Mouse (Mus musculus) adrenal gland, postnatal 25 days (tissue): Measurements from ENCODE around the gene Plcb2. TPM values are rescaled to one million over a fixed set of nuclear protein-coding genes. Genes with fewer than 3 reads are reported as not detected.
A peak's percentile ranks its signal among the peaks of the same experiment; 100 is the strongest.

Source experiments
- DNase-seq: peaks from one replicate; pipeline ENCODE4 v3.0.0; 2021; ENCODE audit warnings: mixed read lengths
- long read RNA-seq: library from polyadenylated mRNA; stranded (forward); transcript quantifications from one replicate; pipeline ENCODE4 v2.0.0, GENCODE M21; 2021
- total RNA-seq: library from RNA; stranded (reverse); gene quantifications from 2 replicates; pipeline ENCODE4 v1.2.3, GENCODE M21; 2021

Plcb2 gene
- total RNA-seq: 0.76 and 2.1 TPM in 2 replicates
- long read RNA-seq: 0 reads

- no peak for DNase-seq
Observed at GRCm38 (mm10) chr2:118728337-118728736, at the start of gene Plcb2. Gene Plcb2, minus strand, starts transcription at chr2:118728438.

- DNase-seq: no peak
Observed at GRCm38 (mm10) chr2:118776295-118776694, 48.1 kb upstream of the Plcb2 start.

- DNase-seq: no peak
Observed at GRCm38 (mm10) chr2:118775846-118776245, 47.6 kb upstream of the Plcb2 start.

DNA sequence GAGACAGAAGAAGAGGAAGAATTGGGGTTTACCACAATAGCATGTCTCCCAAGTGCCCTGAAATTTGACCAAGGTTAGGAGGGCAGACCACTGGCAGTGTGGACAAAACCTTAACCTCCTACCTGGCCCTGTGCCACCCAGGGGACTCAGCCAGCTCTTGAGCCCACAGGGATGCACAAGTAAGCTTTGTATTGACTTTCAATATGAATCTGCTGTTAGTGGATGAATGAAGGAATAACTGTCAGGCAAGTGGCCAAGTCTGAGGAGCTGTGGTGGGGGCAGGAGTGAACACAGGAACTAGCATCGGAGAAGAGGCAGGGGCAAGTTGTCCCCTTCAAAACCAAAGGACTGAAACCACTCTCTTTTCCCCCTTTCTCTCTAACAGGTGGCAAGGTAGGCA is 47.2 kb upstream of the Plcb2 start:
- no peak for DNase-seq

DNA sequence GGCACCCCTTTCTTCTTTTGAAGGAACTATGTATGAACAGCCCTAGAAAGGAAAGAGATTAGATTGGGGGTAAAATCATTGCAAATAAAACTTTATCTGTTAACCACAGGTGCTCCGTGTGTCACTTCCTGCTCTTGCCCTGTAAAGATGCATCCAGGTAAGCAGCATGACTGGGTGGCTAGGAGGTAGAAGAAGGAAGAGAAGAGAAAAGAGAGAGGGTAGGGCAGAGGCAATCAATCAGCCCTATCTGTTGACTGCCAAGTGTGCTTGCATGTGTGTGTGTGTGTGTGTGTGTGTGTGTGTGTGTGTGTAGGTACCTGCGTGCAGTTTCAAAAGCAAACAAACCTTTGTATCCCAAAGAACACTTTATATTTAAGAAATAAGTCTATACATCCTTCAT is 46.3 kb upstream of the Plcb2 start:
- no peak for DNase-seq

DNA sequence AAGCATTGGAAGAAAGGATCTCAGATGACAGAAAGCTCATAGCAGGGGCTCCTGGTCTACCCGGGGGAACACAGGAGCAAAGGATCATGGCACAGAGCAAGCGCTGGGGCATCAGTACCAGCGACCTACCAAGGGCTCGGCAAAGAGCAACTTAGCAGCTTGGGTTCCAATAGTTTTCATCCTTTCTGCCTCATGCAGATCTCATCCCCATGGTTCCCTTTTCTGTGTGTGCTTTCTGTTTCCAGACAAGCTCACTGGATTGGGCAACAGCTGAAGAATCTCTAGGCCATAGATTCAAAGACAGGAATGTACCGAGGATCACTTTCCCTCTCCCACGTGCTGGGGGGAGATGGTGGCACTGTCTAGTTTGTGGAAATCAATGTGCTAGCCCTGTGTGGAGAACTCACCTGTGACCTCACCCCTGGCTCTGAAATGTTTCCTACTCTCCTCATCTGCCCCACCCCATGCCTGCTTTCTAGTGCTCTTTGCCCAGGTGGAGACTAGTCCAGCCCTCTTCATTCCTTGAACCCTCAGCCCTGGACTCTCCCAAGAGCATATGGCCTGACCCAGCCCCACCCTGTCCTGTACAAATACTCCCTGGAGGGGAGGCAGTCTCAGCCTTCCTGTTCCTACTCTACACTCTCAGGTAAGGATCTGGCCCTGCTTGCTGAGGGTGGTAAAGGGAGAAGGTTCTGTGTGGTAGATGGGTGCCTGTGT is 44.1 kb upstream of the Plcb2 start, which contains the start of gene Phgr1:
TSS of gene Phgr1 (plus strand) at position 612 of the 717 bp plus-strand sequence.
- no peak for DNase-seq

DNA sequence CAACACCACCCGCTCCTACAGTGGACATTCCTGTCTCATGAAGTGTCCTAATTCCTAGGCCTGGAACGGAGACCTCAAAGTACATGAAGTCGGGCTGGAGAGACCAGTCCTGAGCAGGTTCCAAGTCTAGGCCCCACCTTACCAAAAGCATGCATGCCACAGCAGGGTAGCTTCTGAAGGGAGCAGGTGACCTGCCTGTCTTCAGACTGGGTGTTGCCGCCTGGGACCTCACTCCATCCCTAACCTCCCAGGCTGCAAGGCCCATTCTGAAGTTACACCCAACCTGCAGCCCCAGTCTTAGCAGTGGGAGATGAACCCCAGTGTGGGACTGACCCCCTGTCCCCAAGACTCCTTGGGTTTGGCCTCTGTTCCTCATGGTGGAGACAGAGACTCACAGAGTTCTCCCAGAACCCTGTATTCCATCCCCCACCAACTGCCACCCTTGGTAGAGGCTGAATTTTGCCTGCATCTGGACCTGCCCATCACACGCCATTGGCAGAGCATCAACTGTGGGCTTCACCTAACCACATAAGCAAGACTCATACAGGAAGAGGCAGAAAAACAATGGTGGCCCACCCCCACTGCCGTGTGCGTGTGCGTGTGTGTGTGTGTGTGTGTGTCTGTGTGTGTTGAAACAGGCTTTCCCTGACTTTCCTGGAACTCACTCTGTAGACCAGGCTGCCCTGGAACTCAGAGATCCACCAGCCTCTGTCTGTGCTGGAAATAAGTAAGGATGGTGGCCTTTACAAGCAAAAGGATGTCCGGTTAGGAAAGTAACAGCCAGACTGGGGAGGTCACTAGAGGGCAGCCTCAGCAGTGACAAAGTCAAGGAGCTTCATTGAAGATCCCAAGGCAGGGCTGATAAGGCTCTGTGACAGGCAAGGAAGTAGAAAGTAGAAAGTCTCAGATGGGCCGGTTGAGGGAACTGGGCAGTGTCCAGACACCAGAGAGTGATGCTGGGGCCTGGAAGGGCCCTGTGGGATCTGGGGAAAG is 38.1 kb upstream of the Plcb2 start:
- no peak for DNase-seq

DNA sequence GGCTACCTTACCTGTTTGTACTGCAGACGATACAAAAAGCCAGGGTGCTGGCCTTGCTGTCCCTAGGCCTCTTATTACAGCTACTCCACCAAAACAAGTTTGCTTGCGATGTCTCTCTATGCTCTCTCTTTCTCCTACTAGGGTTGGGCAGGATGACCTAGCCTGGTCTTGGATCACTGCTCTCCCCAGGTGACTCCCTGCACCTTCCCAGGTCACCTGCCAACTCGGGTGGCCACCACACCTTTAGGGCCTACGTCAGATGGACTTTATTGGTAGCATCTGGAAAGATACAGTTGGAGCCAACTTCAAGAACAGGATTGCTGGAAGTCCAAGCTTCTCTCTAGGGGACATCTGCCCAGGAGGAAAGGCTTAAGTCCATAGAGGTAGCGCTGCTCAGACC is 36.6 kb upstream of the Plcb2 start:
- DNase-seq: no peak

DNA sequence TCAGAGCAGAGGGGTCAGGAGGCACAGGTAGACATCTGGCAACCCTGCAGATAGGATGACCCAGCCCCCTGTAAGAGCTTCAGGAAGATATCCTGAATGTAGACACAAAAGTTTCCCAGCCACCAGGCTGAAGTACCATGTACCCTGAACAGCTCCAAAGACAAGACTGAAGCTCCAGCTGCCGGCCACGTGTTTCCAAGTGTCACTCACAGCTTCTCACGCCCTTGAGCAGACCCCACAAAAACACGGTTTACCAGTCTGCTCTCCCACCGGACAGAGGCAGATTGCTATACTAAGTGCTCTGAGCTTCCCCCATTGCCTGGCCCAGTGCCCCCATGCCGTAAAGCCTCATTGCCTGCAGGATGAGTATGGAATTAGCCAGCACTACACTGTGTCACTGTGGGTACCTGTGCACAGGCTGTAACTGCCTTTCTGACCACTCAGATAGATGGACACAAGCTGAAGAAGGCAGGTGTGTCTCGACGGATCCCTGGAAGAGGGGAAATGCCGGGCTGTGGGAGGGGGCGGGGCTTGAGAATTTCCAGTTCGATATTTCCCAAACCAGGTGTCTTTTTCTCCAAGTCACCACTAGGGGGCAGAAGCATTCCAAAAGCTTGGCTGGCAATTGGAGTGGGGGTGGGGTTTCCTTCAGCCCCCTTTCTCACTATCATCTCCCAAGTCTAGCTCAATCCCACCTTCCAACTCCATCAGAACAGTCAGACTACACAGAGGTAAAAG is 36.0 kb upstream of the Plcb2 start:
- no peak for DNase-seq

- DNase-seq: no peak
Observed at GRCm38 (mm10) chr2:118763469-118763868, 35.2 kb upstream of the Plcb2 start.

GRCm38 (mm10) chr2:118762784-118763148 is 34.5 kb upstream of the Plcb2 start:
- DNase-seq: no peak

- peak; percentile 95 for DNase-seq
Observed at GRCm38 (mm10) chr2:118761906-118762783, 33.9 kb upstream of the Plcb2 start, which contains the start of gene Ccdc9b. Gene Ccdc9b, minus strand, starts transcription at chr2:118762661.

GRCm38 (mm10) chr2:118761358-118761757 is 33.1 kb upstream of the Plcb2 start:
- DNase-seq: no peak

DNA sequence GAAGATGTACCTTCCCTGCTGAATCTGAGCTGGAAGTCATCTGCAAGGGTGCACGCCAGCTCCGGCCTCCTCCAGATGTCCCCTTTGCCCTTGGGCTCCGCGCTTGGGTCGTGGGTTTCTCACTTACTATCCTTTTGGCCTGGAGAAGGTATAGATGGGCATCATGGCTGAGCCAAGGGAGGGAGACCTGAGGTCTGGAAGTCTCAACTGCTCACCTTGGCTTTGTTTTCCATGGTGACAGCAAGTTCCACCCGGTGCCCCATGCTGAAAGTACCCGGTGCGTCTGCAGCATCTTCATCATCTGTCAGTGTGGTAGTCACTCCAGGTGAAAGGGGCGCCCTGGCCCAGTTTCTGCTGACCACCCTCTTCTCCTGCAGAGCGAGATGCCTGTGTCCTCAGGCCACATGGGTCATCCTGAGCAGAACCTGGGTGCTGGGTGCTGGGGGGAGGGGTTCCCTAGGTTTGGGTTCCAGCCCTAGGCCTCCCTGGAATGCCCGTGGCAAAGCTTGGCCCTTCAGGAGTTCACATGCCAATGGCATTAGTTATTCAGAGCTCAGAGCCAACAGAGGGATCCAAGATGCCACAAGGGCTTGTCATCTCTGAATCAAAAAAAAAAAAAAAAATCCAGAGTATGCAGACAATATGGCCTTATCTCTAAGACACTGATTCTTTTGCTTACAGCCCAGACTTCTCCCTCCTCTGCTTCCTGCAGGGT is 32.2 kb upstream of the Plcb2 start:
- DNase-seq: no peak

- DNase-seq: no peak
Observed at GRCm38 (mm10) chr2:118759828-118760227, 31.6 kb upstream of the Plcb2 start.

DNA sequence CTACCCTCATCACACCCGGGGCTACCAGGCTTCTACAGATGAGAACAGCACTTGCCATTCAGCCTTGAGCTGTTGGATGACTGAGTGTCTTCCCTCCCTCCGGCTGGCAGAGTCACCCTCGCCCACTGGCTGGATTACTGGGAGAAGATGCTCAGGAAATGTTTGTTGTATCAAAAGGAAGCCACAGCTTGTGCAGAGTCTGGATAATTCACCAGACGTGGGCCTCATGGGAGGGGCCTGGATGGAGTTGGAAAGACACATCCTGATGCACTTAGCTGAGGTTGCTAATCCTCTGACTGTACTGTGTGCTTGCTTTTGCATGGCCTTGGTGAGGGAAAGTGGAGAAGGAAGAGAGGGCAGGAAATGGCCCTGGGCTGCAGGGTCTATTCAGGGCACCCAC is 27.9 kb upstream of the Plcb2 start:
- no peak for DNase-seq

GRCm38 (mm10) chr2:118755407-118755806 is 27.2 kb upstream of the Plcb2 start:
- no peak for DNase-seq

DNA sequence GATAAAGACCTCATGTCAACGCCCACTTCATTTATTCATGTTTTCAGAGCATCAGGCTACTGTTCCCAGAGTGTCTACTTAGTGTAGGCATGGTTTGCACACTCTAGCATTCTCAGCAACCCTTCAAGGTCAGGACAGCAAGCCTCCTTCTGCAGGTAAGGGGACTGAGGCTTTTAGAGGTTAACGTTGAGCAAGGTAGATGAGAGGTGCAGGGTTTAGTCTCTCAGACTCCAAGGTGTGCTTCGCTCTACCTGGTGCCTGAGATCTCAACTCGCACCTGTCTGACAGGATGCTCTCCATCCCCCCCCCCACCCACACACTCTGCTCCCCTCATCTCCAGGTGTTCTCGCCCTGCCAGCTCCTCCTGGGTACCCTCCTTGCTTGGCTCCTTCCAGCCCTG is 25.9 kb upstream of the Plcb2 start:
- no peak for DNase-seq

GRCm38 (mm10) chr2:118752792-118753108 is 24.5 kb upstream of the Plcb2 start:
- DNase-seq: no peak

DNA sequence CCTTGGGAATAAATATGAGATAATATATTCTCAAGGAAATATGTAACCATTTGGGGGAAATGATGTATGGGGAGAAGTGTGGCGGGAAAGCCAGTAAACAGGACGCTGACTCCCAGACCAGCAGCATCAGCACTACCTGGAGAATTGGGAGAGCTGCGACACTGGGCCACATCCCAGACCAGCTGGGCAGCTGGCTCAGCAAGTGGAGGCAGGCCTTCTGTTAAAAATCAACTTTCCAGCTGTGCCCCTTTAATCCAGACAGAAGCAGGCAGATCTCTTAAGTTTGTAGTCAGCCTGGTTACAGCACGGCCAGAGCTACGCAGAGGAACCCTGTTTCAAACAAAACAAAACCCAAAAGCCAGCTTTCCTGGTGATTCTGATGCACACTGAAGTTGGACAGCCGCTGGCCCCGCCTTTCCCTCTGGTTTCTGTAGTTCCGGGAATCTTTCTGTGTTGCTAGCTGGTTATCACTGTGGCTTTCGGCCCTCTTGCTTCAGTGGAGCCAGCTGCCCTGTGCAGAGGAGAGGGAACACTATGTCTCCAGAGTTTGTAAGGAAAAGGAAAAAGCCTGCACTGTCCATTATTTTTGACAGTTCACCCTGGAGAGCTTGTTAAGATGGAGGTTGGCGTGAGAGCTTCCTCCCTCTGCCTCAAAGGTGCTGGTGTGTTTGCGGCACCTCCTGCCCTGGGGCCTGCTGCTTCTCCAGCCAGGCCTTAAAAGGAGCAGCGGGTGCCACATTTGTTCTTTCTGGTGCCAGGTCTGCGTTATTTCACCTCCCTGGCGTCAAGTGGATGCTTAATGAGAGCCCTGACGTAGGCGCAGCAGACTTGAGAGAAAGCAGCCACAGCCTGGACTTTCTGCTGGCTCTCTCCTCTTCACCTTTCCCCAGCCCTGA is 23.9 kb upstream of the Plcb2 start:
- no peak for DNase-seq
